Mouse (Mus musculus) stomach, postnatal 0 days (tissue): ENCODE results near the gene Nuak2. TPM values are rescaled to one million over a fixed set of nuclear protein-coding genes. Genes with fewer than 3 reads are reported as not detected.
"Not testable (repeated sequence)": the region's sequence is repeated elsewhere in the genome, so short reads cannot be mapped to it uniquely, and the experiment has no call there.

Experiments
- ATAC-seq: fragments of 200-750 bp; cut with Nextera tagmentation; 2 replicates; pipeline ENCODE4 v1.8.0; 2017; ENCODE audit not compliant: low FRiP score, low TSS enrichment
- DNase-seq: peaks from one replicate; pipeline ENCODE4 v3.0.0-alpha.2; 2016; ENCODE audit warnings: low spot score
- H3K27ac ChIP-seq: fragments of 300-500 bp; sonication (generic); replicated peaks from 2 replicates; pipeline ENCODE4 v1.5.1; 2014; ENCODE audit warnings: mild to moderate bottlenecking, control low read depth
- H3K27me3 ChIP-seq: fragments of 300-500 bp; sonication (generic); 2 replicates; pipeline ENCODE4 v1.6.1; 2014; ENCODE audit warnings: low read length; ENCODE audit not compliant: control insufficient read depth, insufficient read depth
- H3K36me3 ChIP-seq: fragments of 300-500 bp; sonication (generic); 2 replicates; pipeline ENCODE4 v1.6.1; 2014; ENCODE audit warnings: low read length, mixed read lengths; ENCODE audit not compliant: control insufficient read depth, insufficient read depth
- H3K4me1 ChIP-seq: fragments of 300-500 bp; sonication (generic); replicated peaks from 2 replicates; pipeline ENCODE4 v1.6.1; 2014; ENCODE audit warnings: antibody characterized with exemption; ENCODE audit not compliant: control insufficient read depth, insufficient read depth
- H3K4me2 ChIP-seq: fragments of 300-500 bp; sonication (generic); replicated peaks from 2 replicates; pipeline ENCODE4 v1.6.1; 2014; ENCODE audit warnings: low read depth, mild to moderate bottlenecking, control low read depth, moderate library complexity
- H3K4me3 ChIP-seq: fragments of 300-500 bp; sonication (generic); 2 replicates; pipeline ENCODE4 v1.5.1; 2014; ENCODE audit warnings: low read depth, low read length, control low read depth
- H3K9ac ChIP-seq: fragments of 300-500 bp; sonication (generic); 2 replicates; pipeline ENCODE4 v1.6.1; 2014; ENCODE audit warnings: mild to moderate bottlenecking, low read length, control low read depth, mixed read lengths
- H3K9me3 ChIP-seq: fragments of 300-500 bp; sonication (generic); 2 replicates; pipeline ENCODE4 v1.6.1; 2016; ENCODE audit warnings: low read length; ENCODE audit not compliant: control insufficient read depth
- CTCF ChIP-seq: IDR thresholded peaks from 2 replicates; pipeline ENCODE4 v1.5.1; 2016; ENCODE audit warnings: antibody characterized with exemption, low read depth, mild to moderate bottlenecking, moderate library complexity
- EP300 ChIP-seq: optimal IDR thresholded peaks from 2 replicates; pipeline ENCODE3; 2016; ENCODE audit warnings: antibody characterized with exemption
- WGBS: fragments of 180-500 bp; shearing (Covaris S2); extraction: QIAGEN DNeasy Blood & Tissue Kit; methylation state at CpG from one replicate; pipeline ENCODE4 v1.1.7; 2014; 5-methylcytosine and 5-hydroxymethylcytosine counted together
- polyA plus RNA-seq: library from polyadenylated mRNA; unstranded; fragments of >200 nt; fragmentation: Nextera tagmentation; extraction: Ambion mirVana; gene quantifications from 2 replicates; pipeline ENCODE4 v1.2.1, GENCODE M21; 2015

Gene Nuak2
- polyA plus RNA-seq, 1 experiment from 2014 or later, result 6.2 TPM

GRCm38 (mm10) chr1:132345514-132345913 is 29.6 kb downstream of the Nuak2 start:
- H3K9me3 ChIP-seq, result no peaks in the 10 kb centered on the region
- no peak for ATAC-seq
- H3K36me3 ChIP-seq, result no peaks in the 10 kb centered on the region
- no peak for TF ChIP-seq CTCF
- no peak for TF ChIP-seq EP300
- DNase-seq, result no peak
- no peak overlapping the region for H3K9ac ChIP-seq
- H3K27ac ChIP-seq, result peak overlapping the region; percentile 80; the same call in 1 of the 2 replicates
- H3K4me1 ChIP-seq, result 0 out of 2 replicates have a peak, but pooled peaks cover 4% of the 10 kb centered on the region
- WGBS, result 90% methylated on average over 4 of the region's 4 CpGs
- no peaks in the 10 kb centered on the region for H3K27me3 ChIP-seq
- H3K4me2 ChIP-seq, result no peak overlapping the region
- H3K4me3 ChIP-seq, result no peak overlapping the region

- H3K27ac ChIP-seq, result peak overlapping the region; percentile 80
- 0 out of 2 replicates have a peak, but pooled peaks cover 4% of the 10 kb centered on the region for H3K4me1 ChIP-seq
- DNase-seq (no peak), ATAC-seq (peak; percentile 87)
- no peaks in the 10 kb centered on the region for H3K36me3 ChIP-seq
- peak overlapping the region; percentile 0; the same call in 1 of the 2 replicates for H3K9ac ChIP-seq
- H3K4me3 ChIP-seq, result no peak overlapping the region
- no peaks in the 10 kb centered on the region for H3K27me3 ChIP-seq
- H3K9me3 ChIP-seq, result no peaks in the 10 kb centered on the region
- TF ChIP-seq EP300, result no peak
- WGBS, result 54% methylated on average over 12 of the region's 12 CpGs
- no peak overlapping the region for H3K4me2 ChIP-seq
Observed at GRCm38 (mm10) chr1:132346134-132346851, 30.4 kb downstream of the Nuak2 start.

GRCm38 (mm10) chr1:132346951-132347350 is 31.0 kb downstream of the Nuak2 start:
- Histone ChIP-seq H3K9ac (no peak overlapping the region), H3K4me3 (no peak overlapping the region), H3K27me3 (no peaks in the 10 kb centered on the region), H3K9me3 (no peaks in the 10 kb centered on the region), H3K27ac (peak overlapping the region; percentile 45), H3K4me2 (no peak overlapping the region), H3K4me1 (0 out of 2 replicates have a peak, but pooled peaks cover 4% of the 10 kb centered on the region), H3K36me3 (no peaks in the 10 kb centered on the region)
- TF ChIP-seq EP300 (no peak), CTCF (no peak)
- DNase-seq, result no peak
- ATAC-seq, result 0 out of 2 replicates have a peak, but pooled peaks have one; percentile 7

DNA sequence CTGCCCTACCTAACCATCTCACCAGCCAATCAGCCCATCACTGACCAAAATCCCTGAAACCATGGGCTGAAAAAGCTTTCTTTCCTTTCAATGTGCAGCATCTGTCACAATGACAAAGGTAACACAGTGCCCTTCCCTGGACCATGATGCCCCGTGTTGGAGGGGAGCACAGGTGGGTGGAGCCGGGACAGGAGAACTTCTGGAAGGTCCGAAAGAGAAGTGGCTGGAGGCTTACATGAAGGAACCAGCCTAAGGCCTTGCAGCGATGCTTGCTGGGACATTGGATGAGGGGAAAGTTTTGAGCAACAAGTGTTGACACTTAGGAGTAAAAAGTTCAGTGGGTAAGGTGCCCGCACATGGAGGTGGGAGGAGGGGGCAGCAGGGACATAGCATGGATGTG is 32.5 kb downstream of the Nuak2 start:
- 85% methylated on average over 5 of the region's 5 CpGs for WGBS
- no peak for DNase-seq
- ATAC-seq, result no peak
- Histone ChIP-seq H3K9ac (no peak overlapping the region), H3K9me3 (no peaks in the 10 kb centered on the region), H3K36me3 (no peaks in the 10 kb centered on the region), H3K4me3 (no peak overlapping the region), H3K4me1 (0 out of 2 replicates have a peak, but pooled peaks cover 2% of the 10 kb centered on the region), H3K27me3 (no peaks in the 10 kb centered on the region), H3K27ac (no peak overlapping the region), H3K4me2 (no peak overlapping the region)
- no peak for TF ChIP-seq EP300

GRCm38 (mm10) chr1:132349049-132349448 is 33.1 kb downstream of the Nuak2 start:
- ATAC-seq, H3K27me3 ChIP-seq: not testable (repeated sequence)

DNA sequence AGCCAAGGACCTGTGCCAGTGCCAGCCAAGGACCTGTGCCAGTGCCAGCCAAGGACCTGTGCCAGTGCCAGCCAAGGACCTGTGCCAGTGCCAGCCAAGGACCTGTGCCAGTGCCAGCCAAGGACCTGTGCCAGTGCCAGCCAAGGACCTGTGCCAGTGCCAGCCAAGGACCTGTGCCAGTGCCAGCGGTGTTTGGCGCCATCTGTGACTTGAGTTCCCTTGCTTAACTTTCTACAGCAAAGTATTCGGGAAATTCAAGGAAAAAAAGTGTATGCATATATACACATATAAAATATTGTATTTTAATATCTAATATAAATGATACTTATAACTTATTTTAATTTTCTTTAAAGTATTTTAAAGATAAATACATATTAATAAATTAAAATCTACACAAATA is 33.7 kb downstream of the Nuak2 start:
- ATAC-seq, H3K9ac ChIP-seq, H3K4me1 ChIP-seq, H3K4me2 ChIP-seq, H3K27me3 ChIP-seq, H3K27ac ChIP-seq, DNase-seq, H3K4me3 ChIP-seq, H3K36me3 ChIP-seq, H3K9me3 ChIP-seq: not testable (repeated sequence)
- 90% methylated on average over 3 of the region's 3 CpGs for WGBS

More at GRCm38 (mm10) chr1:132349049-132349448, 33.1 kb downstream of the Nuak2 start:
- H3K9me3 ChIP-seq, DNase-seq, H3K9ac ChIP-seq, H3K4me1 ChIP-seq, H3K4me2 ChIP-seq, H3K4me3 ChIP-seq, H3K36me3 ChIP-seq, H3K27ac ChIP-seq: not testable (repeated sequence)
